In genomic region chr9:112130812-112131211, GRCm38 (mm10) we compare ENCODE assay signal across 11 mouse cellular contexts.
DNase-seq lines count a peak whose midpoint lies in the region; ATAC-seq and TF ChIP-seq lines count a peak whose summit lies in the region.
"Had no signal": no experiment of that assay in that cellular context is flagged by ENCODE, and none has a peak within 500 bp of the region (broad histone marks: within the 10 kb centered on the region; RNA-seq: fewer than 3 reads in every experiment).

No protein-coding gene starts in this region.

- no peak overlapping the region for H3K9ac ChIP-seq in kidney, postnatal 0 days (ENCODE audit: low read depth, low read length)
- no peak overlapping the region for H3K9ac ChIP-seq in kidney, embryonic 15.5 days
- H3K9ac ChIP-seq in hindbrain, embryonic 14.5 days, result no peak overlapping the region
- H3K9ac ChIP-seq in midbrain, postnatal 0 days (replicated peaks; ENCODE audit: low read length, poor library complexity, severe bottlenecking), result no peak overlapping the region
- H3K9ac ChIP-seq: heart, embryonic 15.5 days had no signal

- H3K4me3 ChIP-seq in kidney, postnatal 0 days (replicated peaks; ENCODE audit: low read depth, low read length), result no peak overlapping the region
- no peak overlapping the region for H3K4me3 ChIP-seq in kidney, embryonic 15.5 days (replicated peaks)
- H3K4me3 ChIP-seq in embryonic facial prominence, embryonic 10.5 days, result no peak overlapping the region
- H3K4me3 ChIP-seq in hindbrain, embryonic 14.5 days (replicated peaks; ENCODE audit: low read length), result no peak overlapping the region
- no peak overlapping the region for H3K4me3 ChIP-seq in midbrain, postnatal 0 days (ENCODE audit: low read depth, low read length)
- H3K4me3 ChIP-seq: heart, embryonic 15.5 days had no signal

- no peaks in the 10 kb centered on the region for H3K9me3 ChIP-seq in kidney, postnatal 0 days (replicated peaks; ENCODE audit: low read length)
- H3K9me3 ChIP-seq in kidney, embryonic 15.5 days (replicated peaks), result no peaks in the 10 kb centered on the region
- H3K9me3 ChIP-seq in embryonic facial prominence, embryonic 10.5 days, result no peaks in the 10 kb centered on the region
- H3K9me3 ChIP-seq in hindbrain, embryonic 14.5 days (ENCODE audit: control insufficient read depth, low read length), result no peaks in the 10 kb centered on the region
- no peaks in the 10 kb centered on the region for H3K9me3 ChIP-seq in midbrain, postnatal 0 days (ENCODE audit: low read length)
- H3K9me3 ChIP-seq: heart, embryonic 15.5 days had no signal

- H3K27ac ChIP-seq in kidney, postnatal 0 days, result no peak overlapping the region
- no peak overlapping the region for H3K27ac ChIP-seq in kidney, embryonic 15.5 days
- H3K27ac ChIP-seq in embryonic facial prominence, embryonic 10.5 days (replicated peaks), result peak overlapping the region; percentile 36; the same call in 1 of the 2 replicates
- H3K27ac ChIP-seq in hindbrain, embryonic 14.5 days, result peak overlapping the region; percentile 75
- peak overlapping the region; percentile 57 for H3K27ac ChIP-seq in midbrain, postnatal 0 days (ENCODE audit: low read depth, low read length)
- H3K27ac ChIP-seq: heart, embryonic 15.5 days had no signal

- no peak overlapping the region for H3K4me2 ChIP-seq in kidney, postnatal 0 days (ENCODE audit: low read length)
- H3K4me2 ChIP-seq in kidney, embryonic 15.5 days, result no peak overlapping the region
- no peak overlapping the region for H3K4me2 ChIP-seq in hindbrain, embryonic 14.5 days (replicated peaks)
- no peak overlapping the region for H3K4me2 ChIP-seq in midbrain, postnatal 0 days (ENCODE audit: low read depth, low read length, poor library complexity, severe bottlenecking)
- H3K4me2 ChIP-seq: heart, embryonic 15.5 days had no signal

- ATAC-seq in kidney, postnatal 0 days (replicated peaks; ENCODE audit: low FRiP score, low read depth), result no peak
- no peak; the same call in 1 of the 2 replicates for ATAC-seq in kidney, embryonic 15.5 days (replicated peaks; ENCODE audit: low FRiP score)
- 0 out of 2 replicates have a peak, but pooled peaks have one; percentile 55 for ATAC-seq in hindbrain, embryonic 14.5 days (ENCODE audit: low FRiP score)
- ATAC-seq in midbrain, postnatal 0 days (ENCODE audit: low FRiP score), result no peak

- no peaks in the 10 kb centered on the region for H3K4me1 ChIP-seq in kidney, postnatal 0 days (replicated peaks; ENCODE audit: insufficient read depth, low read length)
- 0 out of 2 replicates have a peak, but pooled peaks cover 3% of the 10 kb centered on the region for H3K4me1 ChIP-seq in kidney, embryonic 15.5 days
- H3K4me1 ChIP-seq in embryonic facial prominence, embryonic 10.5 days, result peaks cover 20% of the 10 kb centered on the region
- H3K4me1 ChIP-seq in hindbrain, embryonic 14.5 days (replicated peaks; ENCODE audit: control insufficient read depth, insufficient read depth, low read length), result no peaks in the 10 kb centered on the region
- no peaks in the 10 kb centered on the region for H3K4me1 ChIP-seq in midbrain, postnatal 0 days (ENCODE audit: insufficient read depth, low read length)

- no peaks in the 10 kb centered on the region for H3K27me3 ChIP-seq in kidney, postnatal 0 days (ENCODE audit: insufficient read depth, low read length)
- peaks cover 4% of the 10 kb centered on the region; the same call in 1 of the 2 replicates for H3K27me3 ChIP-seq in kidney, embryonic 15.5 days
- no peaks in the 10 kb centered on the region for H3K27me3 ChIP-seq in embryonic facial prominence, embryonic 10.5 days (replicated peaks; ENCODE audit: low read depth, poor library complexity, severe bottlenecking)
- H3K27me3 ChIP-seq in hindbrain, embryonic 14.5 days (ENCODE audit: control insufficient read depth, insufficient read depth, low read length), result no peaks in the 10 kb centered on the region
- no peaks in the 10 kb centered on the region for H3K27me3 ChIP-seq in midbrain, postnatal 0 days (ENCODE audit: insufficient read depth, low read length)
- H3K27me3 ChIP-seq: heart, embryonic 15.5 days had no signal

- no peaks in the 10 kb centered on the region for H3K36me3 ChIP-seq in kidney, postnatal 0 days (ENCODE audit: insufficient read depth, low read length)
- H3K36me3 ChIP-seq in kidney, embryonic 15.5 days, result no peaks in the 10 kb centered on the region
- H3K36me3 ChIP-seq in embryonic facial prominence, embryonic 10.5 days (replicated peaks), result no peaks in the 10 kb centered on the region
- peaks cover 48% of the 10 kb centered on the region for H3K36me3 ChIP-seq in hindbrain, embryonic 14.5 days (replicated peaks; ENCODE audit: control insufficient read depth, insufficient read depth)
- H3K36me3 ChIP-seq in midbrain, postnatal 0 days (ENCODE audit: insufficient read depth, low read length), result peaks cover 19% of the 10 kb centered on the region
- H3K36me3 ChIP-seq: heart, embryonic 15.5 days had no signal

- whole genome bisulfite sequencing in kidney, postnatal 0 days, result 40% methylated on average over 3 of the region's 3 CpGs
- 49% methylated on average over 3 of the region's 3 CpGs for WGBS in kidney, embryonic 15.5 days
- WGBS in embryonic facial prominence, embryonic 10.5 days, result 31% methylated on average over 3 of the region's 3 CpGs
- WGBS in hindbrain, embryonic 14.5 days, result 21% methylated on average over 3 of the region's 3 CpGs
- 31% methylated on average over 3 of the region's 3 CpGs for WGBS in midbrain, postnatal 0 days

- DNase-seq in kidney, postnatal 0 days (ENCODE audit: low spot score), result peak; percentile 16
- peak; percentile 82 for DNase-seq in embryonic facial prominence, embryonic 10.5 days (ENCODE audit: low spot score)
- peak; percentile 42 for DNase-seq in hindbrain, embryonic 14.5 days (ENCODE audit: low spot score)
- DNase-seq in midbrain, postnatal 0 days (ENCODE audit: low spot score), result peak; percentile 60
- DNase-seq in cerebellum, adult 9-11 months, result no peak
- DNase-seq in spleen, postnatal 14 days (ENCODE audit: low spot score in 2 of 2), result no peak
- no peak for DNase-seq in thymus, postnatal 4 days
- DNase-seq: adrenal gland, adult 8-10 months; lung, postnatal 4 days had no signal

- no peak for TF ChIP-seq CTCF in kidney, postnatal 0 days (IDR thresholded peaks at IDR 0.05; ENCODE audit: low read depth)
- no peak for TF ChIP-seq CTCF in midbrain, postnatal 0 days (IDR thresholded peaks at IDR 0.05)

Comparison
In these comparisons a context has a peak if more than half of its experiments do, and no peak if none do; other contexts are left out.
1. DNase-seq: peak in kidney, postnatal 0 days (single experiment), embryonic facial prominence, embryonic 10.5 days (single experiment), hindbrain, embryonic 14.5 days (single experiment) and midbrain, postnatal 0 days (single experiment); none in cerebellum, adult 9-11 months (single experiment), spleen, postnatal 14 days (0 of 2) and thymus, postnatal 4 days (single experiment).
2. H3K27ac ChIP-seq: peak in embryonic facial prominence, embryonic 10.5 days (single experiment), hindbrain, embryonic 14.5 days (single experiment) and midbrain, postnatal 0 days (single experiment); none in kidney, postnatal 0 days (single experiment) and kidney, embryonic 15.5 days (single experiment).